Mouse (Mus musculus) heart, adult 11 months (tissue): ENCODE data around the gene Emx1.

Experiments used
- DNase-seq: peaks from one replicate; pipeline ENCODE4 v3.0.0; 2022

The Emx1 gene

GRCm38 (mm10) chr6:85189911-85190591, 2.8 kb downstream of the Emx1 start:
- DNase-seq = no peak

- DNase-seq = no peak
These were observed 3.4 kb downstream of the Emx1 start for GRCm38 (mm10) chr6:85190671-85191070.

- DNase-seq = no peak
These were observed 4.7 kb downstream of the Emx1 start for GRCm38 (mm10) chr6:85191751-85192440.

DNA sequence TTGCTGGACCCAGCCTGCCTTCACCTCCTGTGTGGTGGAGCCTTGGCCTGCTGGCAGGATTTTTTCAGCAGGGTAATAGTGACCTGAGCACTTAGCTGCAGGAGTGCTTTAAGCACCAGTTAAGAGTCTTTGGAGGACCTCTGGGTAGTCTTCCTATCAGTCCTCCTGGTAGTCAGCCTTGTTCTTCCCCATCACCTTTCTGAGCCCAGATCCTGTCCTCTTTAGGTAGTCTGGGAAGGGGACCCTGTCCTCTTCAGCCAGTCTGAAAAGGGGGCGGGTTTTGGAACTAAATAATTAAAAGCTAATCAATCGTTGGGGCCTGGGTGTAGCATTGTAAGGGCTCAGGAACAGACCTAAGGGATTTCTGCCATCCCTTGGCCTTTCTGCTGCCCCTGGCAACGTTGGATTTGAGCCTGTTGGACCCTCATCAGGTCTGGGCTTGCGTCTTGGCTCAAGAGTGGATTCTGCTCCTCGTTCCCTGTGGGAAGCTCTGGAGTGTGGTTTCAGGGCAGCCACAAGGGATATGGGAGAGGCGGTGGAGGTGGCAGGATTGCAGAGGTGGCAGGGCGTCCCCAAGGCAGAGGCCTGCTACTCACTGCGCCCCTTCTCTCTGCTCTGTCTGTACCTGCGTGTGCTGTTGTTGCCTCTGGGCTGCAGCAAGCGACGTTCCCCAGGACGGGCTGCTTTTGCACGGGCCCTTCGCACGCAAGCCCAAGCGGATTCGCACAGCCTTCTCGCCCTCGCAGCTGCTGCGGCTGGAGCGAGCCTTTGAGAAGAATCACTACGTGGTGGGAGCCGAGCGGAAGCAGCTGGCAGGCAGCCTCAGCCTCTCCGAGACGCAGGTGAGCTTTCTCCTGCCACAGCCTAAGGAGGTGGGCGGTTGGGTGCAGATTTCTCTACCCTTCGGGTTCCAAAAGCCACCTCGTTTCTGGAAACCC, 6.4 kb downstream of the Emx1 start:
- no peak for DNase-seq

- no peak for DNase-seq
These were observed 10.7 kb downstream of the Emx1 start for GRCm38 (mm10) chr6:85197951-85198350.

GRCm38 (mm10) chr6:85206182-85206938, 19.1 kb downstream of the Emx1 start:
- no peak for DNase-seq

GRCm38 (mm10) chr6:85206939-85207285, 19.7 kb downstream of the Emx1 start:
- no peak for DNase-seq

DNA sequence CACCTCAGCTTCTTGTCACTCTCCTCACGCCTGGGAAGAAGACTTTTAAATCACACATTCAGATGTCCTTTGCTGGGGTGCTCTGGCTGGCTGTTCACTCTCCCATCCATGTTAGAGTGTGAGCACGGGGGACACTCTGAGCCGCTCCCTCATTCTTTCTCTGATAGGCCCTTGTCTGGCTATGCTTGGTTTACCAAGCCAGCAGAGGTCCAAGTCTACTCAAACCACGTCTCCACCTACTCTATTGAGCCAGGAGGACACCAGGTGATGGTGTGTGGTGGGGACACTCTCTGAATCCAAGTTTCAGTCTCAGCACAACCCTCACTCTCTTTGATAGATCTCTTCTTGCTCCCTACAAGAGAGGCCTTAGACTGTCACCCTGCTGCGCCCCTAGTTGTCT, 20.1 kb downstream of the Emx1 start:
- DNase-seq = no peak

DNA sequence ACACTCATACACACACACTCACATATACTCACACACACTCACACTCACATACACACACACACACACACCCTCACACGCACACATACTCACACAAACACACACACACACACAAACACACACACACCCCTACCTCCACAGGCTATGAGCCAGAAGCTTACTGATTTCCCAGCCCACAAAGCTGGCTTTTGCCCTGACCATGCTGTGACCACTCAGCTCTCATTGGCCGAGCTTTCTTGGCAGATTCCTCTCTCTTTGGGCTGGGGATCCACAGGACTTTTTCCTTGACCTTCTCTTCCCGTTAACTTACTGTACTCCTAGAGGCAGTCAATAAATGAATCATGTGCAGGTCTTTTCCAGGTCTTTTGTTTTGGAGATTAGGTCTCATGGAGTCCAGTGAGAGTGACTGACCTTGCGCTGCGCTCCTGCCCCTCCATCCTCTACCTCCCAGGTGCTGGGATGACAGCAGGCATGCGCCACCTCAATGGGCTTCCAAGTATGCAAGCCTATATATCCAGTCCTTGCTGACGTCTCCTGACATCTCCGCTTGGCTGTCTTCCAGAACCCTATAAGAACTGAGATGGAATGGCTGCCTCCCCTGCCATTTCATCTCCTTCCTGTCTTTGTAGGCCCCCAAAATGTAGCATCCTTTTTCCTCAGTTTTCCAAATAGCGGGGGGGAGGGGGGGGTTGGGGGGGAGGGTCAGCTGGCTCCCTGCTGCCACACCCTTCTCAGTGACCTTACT, 22.2 kb downstream of the Emx1 start:
- no peak for DNase-seq

DNA sequence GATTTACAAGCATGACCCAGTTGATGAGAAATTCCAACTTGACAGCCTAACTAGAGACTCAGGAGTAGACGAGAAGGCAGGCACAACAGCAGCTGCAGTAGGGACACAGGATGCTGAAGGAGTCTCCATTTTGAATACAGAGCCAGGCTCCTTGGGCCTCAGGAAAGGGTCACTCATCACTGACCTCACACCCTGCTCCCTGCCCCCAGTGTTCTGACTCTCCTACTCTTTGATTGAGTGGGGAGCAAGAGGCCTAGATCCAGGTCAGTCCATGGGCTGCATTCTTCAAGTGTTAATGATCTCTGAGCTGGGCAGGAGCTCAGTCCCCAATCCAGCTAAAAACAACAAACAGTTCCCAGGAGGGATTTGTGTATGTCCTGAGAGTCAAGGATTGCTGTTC, 23.4 kb downstream of the Emx1 start:
- DNase-seq = no peak

- no peak for DNase-seq
These were observed 31.0 kb downstream of the Emx1 start for GRCm38 (mm10) chr6:85218251-85218650.

GRCm38 (mm10) chr6:85218684-85219445, 31.6 kb downstream of the Emx1 start:
- no peak for DNase-seq

DNA sequence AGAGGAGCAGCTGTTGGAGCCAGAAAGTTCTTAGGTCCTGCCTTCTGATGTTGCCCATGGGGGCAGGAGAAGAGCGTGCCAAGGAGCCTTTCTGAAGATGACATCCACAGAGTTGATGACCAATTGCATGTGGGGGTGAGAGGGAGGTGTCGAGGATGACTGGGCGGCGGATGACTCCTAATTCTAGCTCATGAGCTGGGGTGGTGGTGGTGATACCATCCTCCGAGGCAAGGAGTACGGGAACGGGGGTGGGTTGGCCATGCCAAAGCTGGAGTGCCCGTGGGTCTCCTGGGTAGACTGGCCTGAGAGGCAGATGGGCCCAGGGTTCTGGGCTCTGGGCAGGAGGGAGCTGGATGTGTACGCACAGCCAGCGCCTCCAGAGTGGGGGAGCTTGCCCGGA, 32.5 kb downstream of the Emx1 start:
- DNase-seq = no peak

GRCm38 (mm10) chr6:85220917-85221316, 33.7 kb downstream of the Emx1 start:
- DNase-seq = no peak

DNA sequence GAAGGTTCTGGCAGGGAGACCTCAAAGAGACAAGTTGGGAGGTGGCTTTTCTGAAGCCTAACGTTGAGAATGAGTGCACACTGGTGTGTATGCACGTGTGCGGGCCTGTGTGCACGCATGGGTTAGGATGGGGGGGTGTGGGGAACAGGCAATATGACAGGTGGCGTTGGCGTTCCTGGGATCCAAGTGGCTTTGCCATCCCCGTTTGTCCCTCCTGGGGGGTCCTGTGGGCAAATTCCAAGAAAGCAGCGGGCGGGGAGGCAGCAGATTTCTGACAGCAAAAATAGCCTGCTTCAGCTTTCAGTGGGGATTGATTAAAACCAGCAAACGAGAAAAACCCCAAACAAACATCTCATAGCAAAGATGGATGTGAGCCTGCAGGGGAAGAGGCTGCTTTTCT, 35.3 kb downstream of the Emx1 start:
- DNase-seq = no peak

DNA sequence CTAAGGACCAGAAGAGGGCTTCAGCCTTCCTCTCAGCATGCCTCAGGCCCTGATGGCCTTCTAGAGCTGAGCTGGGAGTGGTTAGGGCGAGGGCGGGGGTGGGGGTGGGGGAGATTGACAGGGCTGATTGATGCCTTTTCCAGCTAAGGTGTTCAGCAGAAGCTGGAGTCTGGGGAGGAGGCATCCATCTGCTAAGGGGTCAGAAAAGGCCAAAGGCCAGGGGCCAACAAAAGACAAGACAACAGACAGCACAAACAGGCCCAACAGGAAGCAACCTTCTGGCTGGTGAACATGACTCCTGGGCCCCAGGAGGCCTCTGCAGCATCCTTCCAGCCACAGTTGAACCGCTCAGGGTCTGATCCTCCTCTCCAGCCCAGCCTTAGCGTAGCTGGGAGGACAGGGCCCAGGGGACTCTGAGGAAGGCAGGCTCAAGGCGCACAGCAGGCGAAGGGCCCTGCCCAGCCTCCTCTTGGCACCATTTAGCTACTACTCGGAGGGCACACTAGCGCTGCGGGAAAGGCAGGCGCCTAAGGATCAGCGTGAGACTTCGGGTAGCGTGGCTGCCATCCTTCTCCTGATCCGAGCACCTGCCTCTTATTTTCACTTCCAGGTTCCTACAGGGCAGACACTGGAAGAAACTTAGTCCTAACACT, 36.4 kb downstream of the Emx1 start:
- DNase-seq = no peak

GRCm38 (mm10) chr6:85224442-85224891, 37.2 kb downstream of the Emx1 start:
- no peak for DNase-seq

DNA sequence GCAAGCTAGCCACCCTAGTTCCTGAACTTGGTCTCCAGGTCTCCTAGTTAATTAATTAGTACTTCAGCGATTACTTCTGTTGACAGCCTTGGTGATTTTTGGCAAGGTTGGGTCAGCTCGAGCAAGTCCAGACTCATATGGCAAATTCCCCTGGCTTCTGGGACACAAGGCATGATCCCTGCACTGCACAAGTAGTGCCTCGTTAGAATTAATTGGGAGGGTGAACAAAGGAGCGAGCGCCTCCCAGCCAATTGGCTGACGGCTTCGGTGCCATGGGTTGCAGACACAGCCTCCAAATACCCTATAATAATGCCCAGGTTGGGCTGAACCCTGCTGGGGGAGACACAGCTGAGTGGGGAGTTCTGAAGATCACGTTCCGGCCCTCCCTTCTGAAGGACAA, 39.3 kb downstream of the Emx1 start:
- DNase-seq = no peak

DNA sequence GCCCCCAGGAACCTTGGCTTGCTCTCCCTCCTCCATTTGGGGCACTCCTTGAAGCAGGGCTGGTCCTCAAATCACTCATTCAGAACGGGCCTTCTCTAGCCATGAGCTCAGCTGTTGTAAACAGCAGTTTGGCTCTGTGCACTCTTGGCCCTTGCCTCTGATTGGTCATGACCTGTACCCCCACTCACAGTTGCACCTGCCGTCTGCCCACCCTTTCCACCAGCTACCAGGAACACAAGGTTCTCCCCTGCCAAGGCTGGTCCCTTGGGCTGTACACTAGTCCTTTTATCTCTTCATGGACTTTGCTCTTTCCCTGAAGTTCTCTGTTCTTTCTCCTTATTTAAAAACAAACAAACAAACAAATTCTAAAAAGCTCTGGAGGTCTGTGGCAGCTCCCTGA, 40.3 kb downstream of the Emx1 start:
- DNase-seq = no peak

DNA sequence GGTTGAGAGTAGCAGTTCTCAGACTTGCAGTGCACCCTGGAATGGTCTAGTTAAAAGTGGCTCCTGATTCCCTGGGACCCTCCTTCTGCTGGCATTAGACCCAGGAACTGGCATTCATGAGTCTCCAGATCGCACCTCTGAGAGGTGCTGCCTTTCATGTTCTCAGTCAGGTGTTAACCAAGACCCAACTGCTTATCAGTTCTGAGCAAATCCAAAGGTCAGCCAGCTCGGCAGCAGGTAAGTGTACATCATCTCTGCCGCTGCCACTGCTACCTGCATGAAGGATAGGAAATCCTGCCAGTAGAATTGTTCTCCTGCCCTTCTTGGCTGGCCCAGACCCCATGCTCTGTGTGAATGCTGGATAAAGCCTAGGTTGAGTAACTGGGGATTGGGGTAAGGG, 43.5 kb downstream of the Emx1 start:
- DNase-seq = no peak

DNA sequence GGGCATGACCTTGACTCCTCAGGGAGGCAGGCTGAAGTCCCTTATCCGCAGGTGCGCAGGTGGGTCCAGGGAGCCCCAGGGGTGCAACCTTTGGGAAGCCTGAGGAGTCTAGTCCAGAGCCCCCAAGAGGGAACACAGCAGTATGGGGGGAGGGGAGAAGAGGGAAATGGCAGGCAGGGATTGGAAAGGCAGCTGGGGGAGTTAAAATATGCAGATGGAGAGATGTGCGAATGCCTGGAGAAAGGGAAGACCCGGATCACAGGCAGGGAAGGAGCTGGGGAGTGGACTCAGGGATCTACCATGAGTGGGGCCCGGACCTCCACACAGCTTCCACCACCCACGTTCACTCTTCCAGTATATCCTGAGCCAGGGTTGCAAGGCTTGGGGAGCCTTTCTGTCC, 44.2 kb downstream of the Emx1 start:
- DNase-seq = no peak
